Mouse (Mus musculus) embryo, embryonic 9.5 days (tissue): ENCODE results near the gene Trim47.
A peak's percentile ranks its signal among the peaks of the same experiment; 100 is the strongest.
"Not testable (repeated sequence)": the region's sequence is repeated elsewhere in the genome, so short reads cannot be mapped to it uniquely, and the experiment has no call there.

Experiments used
- DNase-seq: peaks from one replicate; pipeline ENCODE4 v3.0.0-alpha.2; 2017; ENCODE audit errors: extremely low spot score

Gene Trim47

DNA sequence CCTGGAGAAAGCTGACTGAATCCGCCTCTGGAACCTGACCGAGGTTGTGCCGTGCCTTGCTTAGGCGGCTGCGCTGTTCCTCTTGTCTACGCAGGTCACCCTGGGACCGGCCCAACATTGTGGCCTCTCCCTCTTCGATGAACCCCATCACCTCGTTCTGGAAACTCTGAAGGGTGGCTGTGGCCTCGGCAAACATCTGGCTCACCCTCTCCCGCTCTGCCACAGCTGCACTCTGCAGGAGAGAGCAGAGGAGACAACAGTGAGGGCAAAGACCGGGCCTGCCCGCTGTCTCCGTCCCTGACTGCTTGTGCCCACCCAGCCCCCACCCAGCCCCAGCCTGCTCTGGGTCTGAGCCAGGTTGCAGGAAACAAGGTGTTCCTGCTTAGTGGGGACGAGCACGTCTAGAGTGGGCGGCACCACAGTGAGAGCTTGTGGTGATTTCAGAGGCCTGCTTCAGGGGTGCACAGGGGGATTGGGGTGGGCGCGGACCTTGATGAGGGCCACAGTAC lies 19.2 kb downstream of the Trim47 start:
- DNase-seq, result no peak

DNA sequence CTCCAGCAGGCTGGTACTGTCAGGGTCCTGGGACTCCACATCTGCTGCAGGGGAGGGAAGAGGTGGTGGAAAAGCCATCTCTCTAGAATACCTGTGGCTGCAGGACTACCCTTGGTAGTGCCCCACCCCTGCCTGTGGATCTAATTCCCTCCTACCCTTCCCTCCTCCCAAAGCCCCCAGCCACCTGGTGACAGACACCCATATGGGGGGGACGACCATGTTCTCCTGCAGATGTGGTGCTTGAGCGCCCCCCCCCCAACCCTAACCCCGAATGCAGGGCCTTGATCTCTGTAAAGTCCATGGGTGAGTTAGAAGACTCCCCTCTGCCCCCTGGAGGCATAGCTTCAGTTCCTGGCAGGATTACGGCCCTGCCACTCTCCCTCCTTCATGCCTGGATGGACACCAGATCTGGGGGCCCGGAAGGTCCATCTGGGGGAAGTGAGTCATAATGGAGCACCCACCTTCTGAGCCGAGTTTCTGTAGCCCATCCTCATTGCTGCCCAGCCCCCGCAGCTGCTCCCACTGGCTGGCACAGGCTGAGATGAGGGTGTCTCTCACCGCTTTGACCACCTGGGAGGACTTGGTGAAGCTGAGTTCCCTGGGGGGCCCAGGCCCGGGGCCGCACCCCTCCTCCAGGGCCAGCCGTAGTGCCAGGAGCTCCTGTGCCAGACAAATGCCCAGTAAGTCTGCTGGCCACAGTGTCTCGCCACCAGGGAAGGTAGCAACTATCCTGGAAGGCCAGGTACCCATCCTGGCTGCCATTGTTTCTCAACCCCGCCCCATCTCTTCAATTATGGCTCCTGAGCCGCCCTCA lies 19.8 kb downstream of the Trim47 start:
- DNase-seq, result peak; percentile 34

DNA sequence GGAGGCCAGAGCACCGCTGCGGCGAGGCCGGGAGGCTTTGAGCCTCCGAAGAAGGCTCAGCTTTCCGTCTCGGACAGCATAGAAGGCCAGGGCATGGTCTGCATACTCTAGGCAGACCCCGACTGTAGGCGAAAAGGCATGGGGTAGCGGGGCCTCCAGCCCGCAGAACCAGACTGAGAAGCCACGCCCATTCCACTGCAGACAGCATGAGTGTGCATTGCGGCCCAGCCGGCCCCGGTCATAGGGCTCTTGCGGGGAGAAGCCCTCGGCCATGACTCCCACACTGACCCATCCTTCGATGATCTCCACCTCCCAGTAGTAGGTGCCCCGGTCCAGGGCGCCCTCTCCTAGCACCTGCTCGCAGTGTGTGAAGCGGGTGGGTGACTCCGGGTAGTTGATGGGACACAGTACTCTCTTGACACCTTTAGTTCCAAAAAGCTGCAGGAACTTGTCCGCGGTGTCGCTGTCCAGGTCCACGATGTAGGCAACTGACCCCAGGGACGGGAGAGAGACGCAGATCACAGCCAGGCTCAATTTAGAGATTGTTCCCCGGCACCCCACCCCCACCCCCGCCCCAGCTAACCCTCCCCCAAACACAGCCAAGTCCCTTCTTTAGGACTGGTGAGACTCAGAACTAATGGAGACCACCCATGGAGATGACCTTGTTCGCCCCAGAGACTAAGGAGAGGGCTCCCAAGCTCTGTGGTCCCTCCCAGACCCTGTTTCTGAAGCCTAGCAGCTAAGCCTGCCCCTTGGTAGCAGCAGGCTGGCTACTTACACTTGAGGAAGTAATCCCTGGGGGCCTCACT lies 20.7 kb downstream of the Trim47 start:
- peak; percentile 47 for DNase-seq

DNA sequence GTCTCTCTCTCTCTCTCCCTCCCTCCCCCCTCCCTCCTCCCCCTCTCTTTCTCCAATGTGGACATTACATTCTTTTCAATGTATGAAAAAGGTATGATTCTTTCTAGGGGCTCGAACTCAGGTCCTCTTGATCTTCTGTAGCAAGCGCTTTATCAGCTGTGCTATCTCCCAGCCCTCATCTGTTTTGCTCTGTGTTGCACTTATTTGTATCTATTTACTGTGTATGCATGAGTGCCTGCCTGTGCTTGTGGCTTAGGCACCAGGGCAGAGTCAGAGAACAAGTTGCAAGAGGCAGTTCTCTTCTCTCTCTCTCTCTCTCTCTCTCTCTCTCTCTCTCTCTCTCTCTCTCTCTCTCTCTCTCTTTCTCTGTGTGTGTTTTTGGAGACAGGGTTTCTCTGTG lies 21.9 kb downstream of the Trim47 start:
- DNase-seq, result no peak

DNA sequence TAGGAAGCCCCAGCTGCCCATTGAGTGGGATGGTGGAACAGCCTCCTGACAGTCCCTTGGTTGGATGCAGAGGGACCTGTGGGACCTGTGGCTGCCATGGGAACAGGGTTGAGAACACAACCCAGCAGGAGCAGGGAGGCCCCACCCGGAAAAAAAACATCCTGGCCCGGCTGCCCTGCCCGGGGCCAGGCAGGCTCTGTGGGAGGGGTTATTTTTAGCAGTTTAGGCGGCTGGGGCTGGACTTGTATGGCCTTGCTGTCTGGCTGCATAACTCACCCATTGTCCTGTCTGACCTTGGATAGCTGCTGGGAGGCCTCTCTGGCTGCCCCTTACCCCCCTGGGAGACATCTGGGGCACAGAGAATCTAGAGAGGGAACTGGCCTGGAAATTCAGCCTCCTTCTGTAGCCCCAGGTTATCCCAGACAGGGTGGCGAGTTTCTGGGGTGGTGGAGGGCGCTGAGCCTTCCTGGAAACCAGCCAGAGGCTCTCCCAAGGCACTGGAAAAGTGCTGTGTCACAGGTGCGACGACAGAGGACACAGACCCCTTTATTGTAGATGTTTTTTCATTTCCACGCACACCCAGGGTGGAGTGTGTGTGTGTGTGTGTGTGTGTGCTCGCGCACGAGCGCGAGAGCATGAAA lies 22.9 kb downstream of the Trim47 start:
- DNase-seq, result peak; percentile 72

DNA sequence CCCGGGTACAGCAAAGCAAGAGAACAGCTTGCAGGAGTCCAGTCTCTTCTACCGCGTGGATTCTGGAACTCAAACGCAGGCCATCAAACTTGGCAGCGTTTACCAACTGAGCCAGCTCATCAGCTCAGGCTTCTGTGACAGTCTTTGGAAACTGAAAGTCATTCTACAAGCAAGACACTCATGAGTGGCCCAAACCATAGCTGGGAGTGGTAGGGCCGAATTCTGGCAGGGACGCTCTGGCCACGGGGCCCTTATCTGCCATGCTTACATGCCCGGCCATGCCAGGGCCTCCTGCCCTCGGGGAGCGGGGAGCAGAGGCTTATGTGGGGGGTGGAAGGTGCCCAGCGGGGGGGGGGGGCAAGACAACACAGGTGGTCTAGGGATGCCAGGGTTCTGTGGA lies 23.4 kb downstream of the Trim47 start:
- no peak for DNase-seq

DNA sequence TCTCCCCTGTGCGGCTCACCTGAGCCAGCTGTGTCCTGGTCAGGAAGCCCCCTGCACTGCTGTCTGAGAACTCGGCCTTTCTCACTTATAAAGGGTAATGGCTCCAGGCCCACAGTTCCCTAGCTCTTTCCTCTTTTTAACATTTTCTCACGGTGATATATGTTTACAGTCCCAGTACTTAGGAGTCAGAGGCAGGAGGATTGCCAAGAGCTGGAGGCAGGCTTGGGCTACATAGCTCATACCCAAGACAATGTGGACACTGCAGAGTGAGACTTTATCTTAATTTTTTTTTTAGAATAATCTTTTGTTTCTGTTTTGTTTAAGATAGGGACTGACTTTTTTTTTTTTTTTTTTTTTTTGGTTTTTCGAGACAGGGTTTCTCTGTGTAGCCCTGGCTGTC lies 24.5 kb downstream of the Trim47 start:
- DNase-seq, result no peak

DNA sequence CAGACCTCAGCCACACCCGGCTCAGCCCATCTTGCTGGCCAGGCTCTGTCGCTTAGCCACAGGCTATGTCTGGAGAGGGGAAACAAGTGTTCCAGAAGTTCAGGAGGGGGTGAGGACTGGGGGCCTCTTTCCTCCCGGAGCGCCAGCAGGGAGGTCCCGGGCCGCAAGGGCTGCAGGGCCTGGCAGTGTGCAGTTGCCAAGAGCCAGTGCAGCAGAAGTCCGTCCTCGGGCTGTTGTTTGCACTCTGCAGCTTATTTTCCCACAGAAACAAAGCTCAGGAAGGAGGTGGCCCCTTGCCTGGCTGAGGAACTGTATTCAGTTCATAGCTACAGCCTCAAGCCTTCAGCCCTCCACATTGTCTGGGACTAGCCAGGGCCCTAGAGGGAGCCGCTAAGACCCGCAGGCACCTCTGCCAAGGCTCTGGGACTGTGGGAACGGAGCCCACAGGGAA lies 25.1 kb downstream of the Trim47 start:
- peak; percentile 38 for DNase-seq

DNA sequence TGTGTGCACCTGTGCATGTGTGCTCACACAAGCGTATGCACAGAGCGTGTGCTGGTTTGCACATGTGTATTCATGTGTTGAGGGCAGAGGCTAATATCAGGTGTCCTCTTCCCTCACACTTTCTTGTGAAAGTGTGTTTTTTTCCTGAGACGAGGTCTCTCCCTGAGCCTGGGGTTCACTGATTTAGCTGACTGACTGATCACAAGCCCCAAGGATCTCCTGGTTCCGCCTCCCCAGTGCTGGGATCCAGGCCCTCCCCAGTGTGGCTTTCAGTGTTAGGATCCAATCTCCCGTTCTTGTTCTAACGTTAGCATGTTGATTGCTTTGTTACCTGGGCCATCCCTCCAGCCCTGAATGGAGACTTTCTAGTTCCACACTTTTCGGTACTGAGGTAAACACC lies 26.2 kb downstream of the Trim47 start:
- DNase-seq, result no peak

DNA sequence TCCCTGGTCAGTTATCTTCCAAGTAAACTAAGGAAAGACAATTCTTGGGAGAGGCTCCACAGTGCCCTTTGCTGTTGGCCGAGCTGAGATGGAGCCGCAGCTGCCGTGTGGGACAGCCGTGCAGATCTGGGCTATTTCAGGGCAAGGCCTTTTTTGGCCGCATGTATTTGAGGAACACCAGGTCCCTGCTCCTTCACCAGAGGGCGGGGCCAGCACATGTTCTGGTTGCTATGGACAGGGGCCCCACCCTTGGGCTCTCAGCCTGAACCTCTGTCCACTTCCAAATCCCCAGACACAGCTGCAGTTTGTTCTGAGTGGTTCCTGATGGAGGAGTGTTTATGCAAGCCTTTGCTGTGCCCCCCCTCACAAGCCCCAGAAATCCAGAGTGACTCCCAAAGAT lies 26.6 kb downstream of the Trim47 start:
- no peak for DNase-seq

DNA sequence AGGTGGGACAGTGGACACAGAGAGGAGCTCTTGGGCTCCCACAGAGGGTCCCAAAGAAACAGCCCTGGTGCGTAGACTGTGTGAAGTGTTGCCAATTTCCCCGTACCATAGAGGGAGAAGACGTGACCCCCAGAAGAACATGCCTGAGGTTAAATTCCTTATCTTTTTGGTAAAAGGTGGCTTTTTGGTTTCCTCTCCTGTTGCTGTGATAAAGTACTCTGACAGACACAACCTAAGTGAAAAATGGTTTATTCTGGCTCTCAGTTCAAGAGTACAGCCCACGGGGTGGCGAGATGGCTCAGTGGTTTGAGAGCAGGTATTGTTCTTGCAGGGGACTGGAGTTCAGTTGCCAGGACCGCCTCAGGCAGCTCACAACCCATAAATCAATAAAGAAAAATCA lies 27.5 kb downstream of the Trim47 start:
- DNase-seq, result no peak

DNA sequence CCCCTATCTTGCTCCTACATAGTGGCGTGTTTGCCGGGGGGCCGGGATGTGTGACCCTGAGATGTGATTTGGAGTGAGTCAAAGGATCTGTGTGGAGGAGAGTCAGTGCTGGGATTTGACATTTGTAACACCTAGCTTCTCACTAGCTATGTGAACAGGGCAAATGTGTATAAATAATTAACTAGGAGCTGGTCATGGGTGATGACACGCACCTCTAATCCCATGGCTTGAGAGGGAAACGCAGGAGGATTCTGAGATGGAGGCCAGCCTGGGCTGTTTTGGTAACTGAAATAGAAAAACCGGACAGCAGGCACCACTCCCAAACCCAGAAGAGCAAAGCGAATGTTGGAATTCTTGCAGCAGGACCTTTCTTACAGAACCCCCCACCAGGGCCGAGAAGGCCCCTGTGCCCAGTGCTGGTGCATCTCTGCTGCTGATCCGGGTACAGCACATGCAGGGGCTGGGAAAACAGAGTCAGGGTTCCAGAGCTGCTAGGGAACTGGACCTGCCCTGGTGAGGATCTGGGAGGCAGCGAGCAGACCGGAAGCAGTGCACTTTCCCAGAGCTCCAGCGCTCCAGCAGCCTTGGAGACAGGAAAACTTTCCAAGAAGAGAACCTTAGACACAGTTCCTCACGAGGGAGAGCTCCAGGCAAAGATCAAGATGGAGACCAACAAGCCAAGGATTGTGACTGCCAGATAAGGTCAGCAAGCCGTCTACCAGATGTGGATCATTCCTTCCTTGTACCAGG lies 28.1 kb downstream of the Trim47 start:
- no peak for DNase-seq

DNA sequence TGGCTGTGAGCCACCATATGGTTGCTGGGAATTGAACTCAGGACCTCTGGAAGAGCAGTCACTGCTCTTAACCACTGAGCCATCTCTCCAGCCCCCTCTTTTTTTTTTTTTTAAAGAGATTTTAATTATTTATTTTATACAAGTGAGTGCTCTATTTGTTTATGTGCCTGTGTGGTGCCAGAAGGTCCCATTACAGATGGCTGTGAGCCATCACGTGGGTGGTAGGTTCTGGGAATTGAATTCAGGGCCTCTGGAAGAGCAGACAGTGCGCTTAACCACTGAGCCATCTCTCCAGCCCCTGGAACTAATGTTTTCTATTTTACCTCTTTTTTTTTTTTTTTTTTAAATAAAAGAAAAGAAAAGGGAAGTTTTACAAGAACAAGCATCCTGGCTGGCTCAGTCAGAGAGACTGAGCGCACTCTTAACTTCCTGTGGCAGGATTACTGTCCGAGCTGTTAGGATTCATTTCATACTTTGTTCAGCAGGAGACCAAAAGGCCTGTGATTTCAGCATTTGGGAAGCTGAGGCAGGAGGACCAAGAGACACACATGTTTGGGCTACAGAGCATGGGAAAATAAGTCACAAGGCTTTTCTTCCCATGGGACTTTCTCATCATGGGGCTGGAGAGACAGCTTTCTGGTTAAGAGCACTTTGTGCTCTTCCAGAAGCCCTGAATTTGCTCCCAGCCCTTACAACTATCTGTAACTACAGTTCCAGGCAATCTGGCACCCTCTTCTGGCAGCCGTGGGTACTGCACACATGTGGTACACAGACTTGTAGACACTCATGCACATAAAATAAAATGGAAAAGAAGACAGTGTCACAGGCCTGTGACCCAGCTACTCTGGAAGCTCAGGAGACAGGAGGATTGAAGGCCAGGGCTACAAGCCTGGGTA lies 30.5 kb downstream of the Trim47 start:
- DNase-seq, result no peak

DNA sequence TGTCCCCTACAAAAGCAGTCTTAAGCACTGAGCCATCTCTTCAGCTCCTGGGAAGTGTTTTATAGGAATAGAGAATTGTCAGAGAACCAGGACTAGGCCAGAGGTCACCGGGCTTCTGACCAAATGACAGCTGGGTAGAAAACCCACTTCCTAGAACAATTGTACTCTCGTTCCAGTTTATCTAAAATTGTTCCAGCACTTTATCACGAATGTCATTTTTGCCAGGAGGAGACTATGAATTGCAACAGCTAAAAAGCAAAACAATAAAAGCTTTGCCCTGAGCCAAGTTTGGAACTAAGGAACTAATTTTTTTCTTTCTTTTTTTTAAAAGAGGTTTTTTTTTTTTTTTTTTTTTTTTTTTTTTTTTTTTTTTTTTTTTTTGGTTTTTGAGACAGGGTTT lies 31.4 kb downstream of the Trim47 start:
- DNase-seq, result no peak

DNA sequence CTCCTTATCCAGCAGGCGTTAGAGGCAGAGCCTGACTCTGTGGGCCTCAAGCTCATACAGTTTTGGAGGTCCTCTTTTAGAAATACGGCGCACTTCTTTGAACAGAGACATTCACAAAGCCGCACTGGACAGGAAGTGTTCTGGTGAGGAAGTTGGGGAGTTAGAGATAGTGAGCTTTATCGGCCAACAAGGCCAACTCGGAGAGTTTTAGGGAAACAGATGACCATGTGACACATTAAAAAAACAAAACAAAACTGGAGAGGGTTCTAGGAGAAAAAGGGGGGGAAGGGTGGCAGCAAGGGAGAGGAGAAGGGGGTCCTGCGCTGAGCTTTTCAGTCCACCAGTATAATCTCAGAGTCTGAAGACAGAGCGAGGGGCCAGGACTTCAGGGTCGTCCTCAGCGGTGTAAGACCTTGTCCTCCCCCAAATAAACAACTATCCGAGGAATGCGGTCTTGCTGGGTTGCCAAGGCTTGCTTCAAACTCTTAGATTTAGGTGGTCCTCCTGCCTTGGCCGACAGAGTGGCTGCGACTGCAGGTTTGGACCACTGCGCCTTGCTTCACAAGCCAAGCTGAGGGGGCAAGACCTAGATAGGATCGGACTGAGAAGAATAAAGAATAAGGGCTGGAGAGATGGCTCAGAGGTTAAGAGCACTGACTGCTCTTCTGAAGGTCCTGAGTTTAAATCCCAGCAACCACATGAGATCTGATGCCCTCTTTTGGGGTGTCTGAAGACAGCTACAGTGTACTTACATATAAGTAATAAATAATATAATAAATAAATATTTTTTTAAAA lies 33.0 kb downstream of the Trim47 start:
- no peak for DNase-seq

DNA sequence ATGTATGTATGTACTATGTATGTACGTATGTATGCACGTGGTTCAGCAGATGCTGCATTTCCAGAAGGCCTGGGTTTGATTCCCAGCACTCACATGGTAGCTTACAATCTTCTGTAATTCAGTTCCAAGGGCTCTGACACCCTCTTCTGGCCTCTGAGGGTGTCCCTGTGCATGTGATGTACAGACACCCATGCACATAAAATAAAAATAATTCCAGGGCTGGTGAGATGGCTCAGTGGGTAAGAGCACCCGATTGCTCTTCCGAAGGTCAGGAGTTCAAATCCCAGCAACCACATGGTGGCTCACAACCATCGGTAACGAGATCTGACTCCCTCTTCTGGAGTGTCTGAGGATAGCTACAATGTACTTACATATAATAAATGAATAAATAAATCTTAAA lies 34.1 kb downstream of the Trim47 start:
- DNase-seq, result not testable (repeated sequence)

DNA sequence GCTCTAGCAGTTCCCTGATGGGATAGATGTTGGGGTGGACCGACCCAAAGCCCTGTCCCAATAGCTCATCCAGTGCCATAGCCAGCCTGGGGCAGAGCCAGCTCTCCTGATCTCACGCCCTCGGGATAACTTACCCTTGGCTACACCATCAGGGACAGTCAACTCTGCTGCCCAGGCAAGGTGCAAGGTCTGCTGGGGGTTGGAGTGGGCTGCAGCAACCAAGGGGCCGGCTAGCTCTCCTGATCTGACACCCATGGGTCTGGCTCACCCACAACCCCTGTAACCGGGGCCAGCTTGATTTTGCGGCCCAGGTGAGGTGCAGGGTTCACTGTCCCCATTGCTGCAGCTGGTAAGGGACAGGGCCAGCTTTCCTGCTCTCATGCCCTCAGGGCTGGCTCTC lies 35.4 kb downstream of the Trim47 start:
- DNase-seq, result no peak

DNA sequence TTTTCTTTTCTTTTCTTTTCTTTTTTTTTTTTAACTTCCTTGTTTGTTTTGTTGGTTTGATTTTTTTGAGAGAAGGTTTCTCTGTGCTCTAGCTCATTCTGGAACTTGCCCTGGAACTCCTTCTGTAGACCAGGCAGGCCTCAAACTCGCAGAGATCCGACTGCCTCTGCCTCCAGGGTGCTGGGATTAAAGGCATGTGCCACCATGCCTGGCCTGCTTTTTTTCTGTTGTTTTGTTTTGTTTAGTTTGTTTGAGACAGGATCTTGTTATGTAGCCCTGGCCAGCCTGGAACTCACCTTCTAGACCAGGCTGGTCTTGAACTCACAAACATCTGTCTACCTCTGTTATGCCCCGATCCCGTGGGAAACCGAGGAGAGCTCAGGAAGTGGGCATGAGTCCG lies 37.5 kb downstream of the Trim47 start:
- no peak for DNase-seq

DNA sequence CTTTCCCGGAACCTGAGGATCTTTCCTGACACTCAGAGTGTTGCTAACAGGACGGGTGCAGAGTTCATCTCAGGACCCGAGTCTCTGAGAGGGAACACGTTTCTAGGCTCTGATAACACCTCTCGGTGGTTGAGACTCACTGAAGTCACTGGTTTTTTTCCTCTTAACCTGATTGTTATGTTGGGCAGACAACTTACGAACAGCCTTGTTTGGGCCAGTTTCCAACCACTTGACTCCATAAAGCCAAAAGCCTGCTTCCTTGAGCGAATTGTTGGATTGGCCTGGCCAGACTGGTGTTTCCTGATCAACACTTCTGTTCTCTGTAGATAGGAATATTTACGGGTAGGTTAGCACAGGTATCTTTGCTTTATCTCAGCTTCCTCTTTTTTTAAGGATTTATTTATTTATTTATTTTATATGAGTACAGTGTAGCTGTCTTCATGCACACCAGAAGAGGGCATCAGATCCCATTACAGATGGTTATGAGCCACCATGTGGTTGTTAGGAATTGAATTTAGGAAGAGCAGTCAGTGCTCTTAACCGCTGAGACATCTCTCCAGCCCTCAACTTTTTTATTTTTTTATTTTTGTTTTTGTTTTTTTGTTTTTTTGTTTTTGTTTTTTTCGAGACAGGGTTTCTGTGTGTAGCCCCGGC lies 38.1 kb downstream of the Trim47 start:
- DNase-seq, result no peak
